Mouse (Mus musculus) NIH3T3 (cell line): ENCODE measurements around the gene Stat5b.
A peak's percentile ranks its signal among the peaks of the same experiment; 100 is the strongest.

Experiments used
- DNase-seq: peaks from one replicate; pipeline ENCODE4 v3.0.0-alpha.2; 2012; ENCODE audit warnings: low read depth

Gene Stat5b

DNA sequence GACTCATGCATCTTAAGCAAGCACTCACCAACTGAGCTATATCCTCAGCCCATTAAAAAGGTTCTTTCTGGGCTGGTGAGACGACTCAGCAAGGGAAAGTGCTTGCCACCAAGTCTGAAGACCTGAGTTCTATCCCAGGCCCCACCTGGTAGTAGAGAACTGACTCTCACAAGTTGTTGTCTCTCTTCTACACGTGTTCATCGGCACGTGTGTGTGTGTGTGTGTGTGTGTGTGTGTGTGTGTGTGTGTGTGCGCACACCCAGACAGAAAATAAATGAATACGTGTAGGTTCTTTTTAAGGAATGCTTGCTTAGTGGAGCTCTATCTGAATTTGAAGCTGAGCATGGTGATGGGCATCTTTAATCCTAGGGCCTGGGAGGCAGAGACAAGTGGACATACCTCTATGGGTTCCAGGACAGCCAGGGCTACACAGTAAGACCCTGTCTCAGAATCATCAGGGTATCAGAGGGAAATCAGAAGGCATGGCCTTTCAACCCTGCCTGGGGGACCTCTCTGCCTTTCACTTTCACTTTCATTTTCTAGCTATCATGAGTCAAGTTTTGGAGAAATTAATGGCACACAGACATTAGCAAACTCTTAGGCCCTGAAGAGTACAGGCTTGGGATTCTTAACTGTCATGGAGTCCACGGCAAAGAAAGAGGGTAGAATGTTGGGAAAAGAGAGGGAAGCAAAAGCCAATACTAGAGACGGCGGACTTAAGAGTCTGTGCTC is 115.2 kb downstream of the Stat5b start:
- DNase-seq, result peak; percentile 26
